Mouse (Mus musculus): ENCODE results near the gene Bub1. TPM values are rescaled to one million over a fixed set of nuclear protein-coding genes. Genes with fewer than 3 reads are reported as not detected.

The Bub1 gene
- polyA plus RNA-seq (2012; rRNA removed) (10.8 and 17.0 TPM in 2 replicates), polyA plus RNA-seq (2014; fragmentation: Nextera tagmentation; extraction: Ambion mirVana) (11.5 and 14.5 TPM in 2 replicates)

GRCm38 (mm10) chr2:127831401-127832102, at the start of gene Bub1:
TSS of gene Bub1 (minus strand) at chr2:127831865.
- peak within 1 kb of the TSS; percentile 91 to 95 for H3K4me3 ChIP-seq (ENCODE audit: insufficient read depth in 1 of 2, low read depth in 2 of 2, low read length in 2 of 2)
- TF ChIP-seq CTCF (IDR thresholded peaks at IDR 0.05; ENCODE audit: low read depth), result no peak
- TF ChIP-seq EP300 (IDR thresholded peaks at IDR 0.05; ENCODE audit: low read depth), result no peak
- DNase-seq (ENCODE audit: low read depth in 3 of 3, low spot score in 3 of 3) (peak; percentile 83 to 85 (median 85)), ATAC-seq (ENCODE audit: insufficient read depth) (peak; percentile 98)
- peak within 1 kb of the TSS; percentile 21; the same call in 1 of the 2 replicates for H3K27ac ChIP-seq
- peaks cover 4% of the 10 kb centered on the region for H3K36me3 ChIP-seq (replicated peaks; ENCODE audit: control insufficient read depth, insufficient read depth, low read depth)
- H3K4me2 ChIP-seq (ENCODE audit: low read depth), result peak within 1 kb of the TSS; percentile 84
- peak within 1 kb of the TSS; percentile 87 for H3K9ac ChIP-seq (replicated peaks)
- no peaks in the 10 kb centered on the region for H3K27me3 ChIP-seq (ENCODE audit: control insufficient read depth, insufficient read depth, low read length)
- under 1% methylated on average over 56 of the region's 56 CpGs for WGBS (ENCODE audit: insufficient replicate concordance)
- H3K9me3 ChIP-seq (ENCODE audit: control insufficient read depth, low read length), result no peaks in the 10 kb centered on the region
- H3K4me1 ChIP-seq (replicated peaks; ENCODE audit: control insufficient read depth in 2 of 2, insufficient read depth in 2 of 2, low read length in 1 of 2), result peaks cover 6 to 8% of the 10 kb centered on the region in 2 experiments

- ATAC-seq (ENCODE audit: insufficient read depth) (no peak), DNase-seq (ENCODE audit: low read depth in 3 of 3, low spot score in 3 of 3) (no peak)
- Histone ChIP-seq H3K4me2 (ENCODE audit: low read depth) (no peak overlapping the region), H3K4me1 (replicated peaks; ENCODE audit: control insufficient read depth in 2 of 2, insufficient read depth in 2 of 2, low read length in 1 of 2) (no peaks in the 10 kb centered on the region), H3K4me3 (ENCODE audit: insufficient read depth in 1 of 2, low read depth in 2 of 2, low read length in 2 of 2) (no peak overlapping the region), H3K36me3 (replicated peaks; ENCODE audit: control insufficient read depth, insufficient read depth, low read depth) (no peaks in the 10 kb centered on the region), H3K9ac (replicated peaks) (no peak overlapping the region), H3K27me3 (ENCODE audit: control insufficient read depth, insufficient read depth, low read length) (no peaks in the 10 kb centered on the region), H3K27ac (no peak overlapping the region), H3K9me3 (ENCODE audit: control insufficient read depth, low read length) (no peaks in the 10 kb centered on the region)
- TF ChIP-seq CTCF (IDR thresholded peaks at IDR 0.05; ENCODE audit: low read depth), result no peak
- TF ChIP-seq EP300 (IDR thresholded peaks at IDR 0.05; ENCODE audit: low read depth), result no peak
- WGBS (ENCODE audit: insufficient replicate concordance), result 45% methylated on average over 5 of the region's 5 CpGs
Observed at GRCm38 (mm10) chr2:127881063-127881462, 49.4 kb upstream of the Bub1 start.

GRCm38 (mm10) chr2:127864381-127864780, 32.7 kb upstream of the Bub1 start:
- Histone ChIP-seq H3K9me3 (ENCODE audit: control insufficient read depth, low read length) (no peaks in the 10 kb centered on the region), H3K4me1 (replicated peaks; ENCODE audit: control insufficient read depth in 2 of 2, insufficient read depth in 2 of 2, low read length in 1 of 2) (no peaks in the 10 kb centered on the region), H3K9ac (replicated peaks) (no peak overlapping the region), H3K27ac (no peak overlapping the region), H3K27me3 (ENCODE audit: control insufficient read depth, insufficient read depth, low read length) (no peaks in the 10 kb centered on the region), H3K4me2 (ENCODE audit: low read depth) (no peak overlapping the region), H3K4me3 (ENCODE audit: insufficient read depth in 1 of 2, low read depth in 2 of 2, low read length in 2 of 2) (no peak overlapping the region), H3K36me3 (replicated peaks; ENCODE audit: control insufficient read depth, insufficient read depth, low read depth) (no peaks in the 10 kb centered on the region)
- TF ChIP-seq EP300 (IDR thresholded peaks at IDR 0.05; ENCODE audit: low read depth) (no peak), CTCF (IDR thresholded peaks at IDR 0.05; ENCODE audit: low read depth) (no peak)
- ATAC-seq (ENCODE audit: insufficient read depth) (no peak), DNase-seq (ENCODE audit: low read depth in 3 of 3, low spot score in 3 of 3) (no peak)
- 53% methylated on average over 4 of the region's 4 CpGs for WGBS (ENCODE audit: insufficient replicate concordance)

GRCm38 (mm10) chr2:127854332-127854991, 22.8 kb upstream of the Bub1 start:
- Histone ChIP-seq H3K4me1 (replicated peaks; ENCODE audit: control insufficient read depth in 2 of 2, insufficient read depth in 2 of 2, low read length in 1 of 2) (no peaks in the 10 kb centered on the region), H3K9me3 (ENCODE audit: control insufficient read depth, low read length) (no peaks in the 10 kb centered on the region), H3K9ac (replicated peaks) (no peak overlapping the region), H3K36me3 (replicated peaks; ENCODE audit: control insufficient read depth, insufficient read depth, low read depth) (no peaks in the 10 kb centered on the region), H3K4me3 (ENCODE audit: insufficient read depth in 1 of 2, low read depth in 2 of 2, low read length in 2 of 2) (no peak overlapping the region), H3K27ac (no peak overlapping the region), H3K4me2 (ENCODE audit: low read depth) (no peak overlapping the region), H3K27me3 (ENCODE audit: control insufficient read depth, insufficient read depth, low read length) (no peaks in the 10 kb centered on the region)
- 32% methylated on average over 4 of the region's 4 CpGs for WGBS (ENCODE audit: insufficient replicate concordance)
- DNase-seq (ENCODE audit: low read depth in 3 of 3, low spot score in 3 of 3) (no peak), ATAC-seq (ENCODE audit: insufficient read depth) (no peak)
- no peak for TF ChIP-seq EP300 (IDR thresholded peaks at IDR 0.05; ENCODE audit: low read depth)
- TF ChIP-seq CTCF (IDR thresholded peaks at IDR 0.05; ENCODE audit: low read depth), result no peak

- 76% methylated on average over 2 of the region's 2 CpGs for WGBS (ENCODE audit: insufficient replicate concordance)
- TF ChIP-seq CTCF (IDR thresholded peaks at IDR 0.05; ENCODE audit: low read depth), result no peak
- no peak for TF ChIP-seq EP300 (IDR thresholded peaks at IDR 0.05; ENCODE audit: low read depth)
- Histone ChIP-seq H3K4me1 (replicated peaks; ENCODE audit: control insufficient read depth in 2 of 2, insufficient read depth in 2 of 2, low read length in 1 of 2) (no peaks in the 10 kb centered on the region), H3K36me3 (replicated peaks; ENCODE audit: control insufficient read depth, insufficient read depth, low read depth) (no peaks in the 10 kb centered on the region), H3K27me3 (ENCODE audit: control insufficient read depth, insufficient read depth, low read length) (no peaks in the 10 kb centered on the region; the same call in 1 of the 2 replicates), H3K4me3 (ENCODE audit: insufficient read depth in 1 of 2, low read depth in 2 of 2, low read length in 2 of 2) (no peak overlapping the region), H3K27ac (no peak overlapping the region), H3K9me3 (ENCODE audit: control insufficient read depth, low read length) (no peaks in the 10 kb centered on the region), H3K4me2 (ENCODE audit: low read depth) (no peak overlapping the region), H3K9ac (replicated peaks) (no peak overlapping the region)
- ATAC-seq (ENCODE audit: insufficient read depth), result no peak
- no peak for DNase-seq (ENCODE audit: low read depth in 3 of 3, low spot score in 3 of 3)
Observed at GRCm38 (mm10) chr2:127850371-127850770, 18.7 kb upstream of the Bub1 start.
